Mouse (Mus musculus) layer of hippocampus, adult 9-11 months (tissue): ENCODE measurements around the gene Atp4b.
"Not testable (repeated sequence)": the region's sequence is repeated elsewhere in the genome, so short reads cannot be mapped to it uniquely, and the experiment has no call there.

Experiments
- DNase-seq: peaks from one replicate; pipeline ENCODE4 v3.0.0; 2022

The Atp4b gene

DNA sequence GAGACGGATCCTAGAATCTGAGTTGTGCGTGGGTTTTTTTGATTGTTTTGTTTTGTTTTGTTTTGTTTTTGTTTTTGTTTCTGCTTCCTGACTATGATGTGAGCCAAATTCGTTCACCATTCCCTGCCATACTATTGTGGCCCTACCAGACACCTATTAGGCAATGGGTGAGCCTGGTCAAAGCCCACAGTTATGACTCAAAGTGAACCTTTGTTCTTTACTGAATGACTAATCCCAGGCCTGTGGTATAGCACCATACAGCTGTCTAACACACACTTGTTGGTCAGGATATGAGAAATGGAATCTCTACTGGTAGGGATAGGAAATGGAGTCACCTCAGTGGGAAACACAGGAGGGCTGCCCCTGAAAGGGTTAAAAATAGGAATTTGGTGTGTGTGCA lies 14.1 kb downstream of the Atp4b start:
- DNase-seq = no peak

DNA sequence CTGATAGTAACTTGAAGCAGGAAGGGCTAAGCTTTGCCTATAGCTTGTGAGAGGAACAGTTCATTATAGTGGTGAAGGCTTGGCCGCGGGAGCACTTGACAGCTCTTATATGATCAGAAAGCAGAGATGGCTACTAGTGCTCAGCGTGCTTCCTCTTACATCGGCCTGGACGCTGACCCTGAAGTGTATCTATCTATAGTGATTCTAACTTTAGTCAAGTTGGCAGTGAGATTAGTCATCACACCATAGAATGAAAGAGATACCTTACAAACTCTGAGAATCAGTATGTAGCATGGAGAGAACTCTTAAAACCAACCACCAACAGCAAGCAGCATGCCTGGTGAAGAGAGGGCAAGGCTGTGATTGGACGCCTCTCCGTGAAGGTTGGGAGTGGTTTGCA lies 15.0 kb downstream of the Atp4b start:
- no peak for DNase-seq

DNA sequence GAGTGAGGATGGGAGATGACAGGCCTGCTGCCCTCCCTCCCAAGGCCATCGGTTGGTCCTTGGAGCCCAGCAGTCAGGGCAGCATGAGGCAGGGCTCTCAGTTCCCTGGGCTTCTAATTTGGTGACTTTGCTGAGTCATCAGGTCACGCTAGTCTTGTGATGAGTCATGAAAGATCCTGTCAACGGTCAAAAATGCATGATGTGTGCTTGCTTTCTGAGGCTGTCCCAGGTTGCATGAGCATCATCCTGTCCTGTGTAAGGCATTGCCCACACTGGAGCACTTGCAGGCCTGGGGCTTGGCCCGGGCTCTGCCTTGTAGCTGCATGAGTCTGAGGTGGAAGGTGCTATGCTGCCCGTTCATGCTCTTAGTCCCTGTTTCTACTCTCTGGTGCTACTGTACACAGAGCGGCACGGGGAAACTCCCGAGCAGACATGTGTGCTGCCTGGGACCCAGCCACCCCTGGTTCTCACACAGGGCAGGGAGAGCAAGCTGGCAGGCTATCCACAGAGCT lies 23.4 kb downstream of the Atp4b start:
- no peak for DNase-seq

DNA sequence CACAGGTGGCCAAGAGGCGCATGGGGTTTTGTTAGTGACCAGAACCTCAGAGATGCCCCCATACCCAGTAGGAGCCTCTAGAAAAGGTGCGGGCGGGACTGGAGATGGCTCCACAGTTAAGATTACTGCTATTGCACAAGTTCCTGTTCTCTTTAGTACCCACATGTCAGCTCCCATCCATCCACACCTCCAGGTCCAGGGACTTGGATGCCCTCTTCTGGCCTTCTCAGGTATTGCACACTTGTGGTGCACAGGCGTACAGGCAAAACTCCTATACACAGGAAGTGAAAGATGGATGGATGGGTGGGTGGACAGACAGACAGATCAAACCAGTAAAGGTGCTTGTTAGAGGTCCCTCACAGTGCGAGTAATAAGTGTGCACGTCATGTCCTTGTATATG lies 34.8 kb downstream of the Atp4b start:
- no peak for DNase-seq

DNA sequence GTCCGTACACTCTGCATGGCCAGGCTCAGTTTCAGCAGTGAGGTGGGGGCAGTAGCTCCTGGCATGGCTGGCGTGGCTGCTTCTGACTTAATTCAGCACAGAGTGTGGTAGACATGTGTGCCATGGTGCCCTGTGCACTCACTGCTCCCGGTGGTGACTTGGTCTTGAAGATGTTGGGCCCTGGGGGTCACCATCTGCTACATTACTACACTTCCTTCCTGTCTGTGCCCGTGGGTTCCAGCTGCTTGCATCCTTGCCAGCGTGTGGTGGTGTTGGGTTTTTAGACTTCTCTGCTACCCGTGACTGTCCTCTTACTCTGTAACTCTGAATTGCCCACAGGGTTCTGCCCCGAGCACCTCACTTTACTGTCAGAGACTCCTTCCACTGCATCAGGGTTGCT lies 36.4 kb downstream of the Atp4b start:
- DNase-seq = no peak

DNA sequence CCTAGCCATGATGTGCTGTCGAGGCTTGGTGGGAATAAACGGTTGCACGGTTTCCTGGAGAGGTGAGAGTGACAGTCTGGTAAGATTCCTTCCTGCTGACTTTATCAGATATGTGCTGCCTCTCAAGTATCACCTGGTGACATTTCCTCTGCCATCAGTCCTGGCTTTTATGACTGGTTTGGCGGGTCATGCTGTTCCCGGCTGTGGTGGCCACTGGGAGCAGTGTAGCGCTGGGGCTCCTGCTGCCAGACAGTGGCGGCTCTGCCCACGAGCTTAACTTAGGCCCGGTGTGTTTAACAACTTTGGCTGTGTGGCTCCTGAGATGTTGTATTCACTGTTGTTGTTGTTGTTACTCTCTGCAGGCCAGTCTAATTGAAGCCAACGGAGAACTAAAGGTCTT lies 39.9 kb downstream of the Atp4b start:
- DNase-seq = no peak

DNA sequence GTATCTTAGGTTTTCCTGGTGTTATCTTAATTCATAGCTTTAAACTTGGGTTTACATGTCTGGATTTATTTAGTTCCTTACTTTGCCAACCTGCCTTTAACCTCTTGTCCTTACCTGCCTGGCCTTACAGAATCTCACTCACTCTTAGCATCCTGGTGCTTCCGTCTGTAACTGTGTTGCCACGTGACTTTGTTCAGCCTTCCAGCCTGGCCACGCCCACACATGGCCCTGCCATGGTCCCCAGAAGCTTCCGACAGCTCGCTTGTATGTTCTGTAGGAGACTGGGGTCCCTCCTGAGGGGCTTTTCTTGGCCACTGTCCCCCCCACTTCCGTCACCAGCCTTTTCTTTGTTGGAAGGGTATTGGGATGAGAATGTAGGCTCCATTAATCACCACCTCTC lies 40.4 kb downstream of the Atp4b start:
- DNase-seq = no peak

DNA sequence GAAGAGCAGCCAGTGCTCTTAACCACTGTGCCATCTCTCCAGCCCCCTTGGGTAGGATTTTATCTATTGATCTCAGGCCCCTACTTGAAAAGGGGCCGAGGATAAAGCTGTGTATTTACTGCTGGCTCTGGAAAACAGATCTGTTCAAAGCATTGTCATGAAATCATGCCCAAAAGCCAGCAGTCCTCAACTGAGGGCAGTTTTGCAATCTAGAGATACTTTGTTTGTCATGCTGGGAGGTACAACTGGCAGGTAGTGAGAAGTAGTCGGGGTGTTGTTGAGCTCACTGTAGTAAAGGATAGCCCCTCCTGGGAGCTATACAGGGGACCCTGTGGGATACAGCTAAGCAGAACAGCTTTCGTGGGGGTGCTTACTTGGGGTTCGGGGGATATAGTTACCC lies 42.7 kb downstream of the Atp4b start:
- no peak for DNase-seq

DNA sequence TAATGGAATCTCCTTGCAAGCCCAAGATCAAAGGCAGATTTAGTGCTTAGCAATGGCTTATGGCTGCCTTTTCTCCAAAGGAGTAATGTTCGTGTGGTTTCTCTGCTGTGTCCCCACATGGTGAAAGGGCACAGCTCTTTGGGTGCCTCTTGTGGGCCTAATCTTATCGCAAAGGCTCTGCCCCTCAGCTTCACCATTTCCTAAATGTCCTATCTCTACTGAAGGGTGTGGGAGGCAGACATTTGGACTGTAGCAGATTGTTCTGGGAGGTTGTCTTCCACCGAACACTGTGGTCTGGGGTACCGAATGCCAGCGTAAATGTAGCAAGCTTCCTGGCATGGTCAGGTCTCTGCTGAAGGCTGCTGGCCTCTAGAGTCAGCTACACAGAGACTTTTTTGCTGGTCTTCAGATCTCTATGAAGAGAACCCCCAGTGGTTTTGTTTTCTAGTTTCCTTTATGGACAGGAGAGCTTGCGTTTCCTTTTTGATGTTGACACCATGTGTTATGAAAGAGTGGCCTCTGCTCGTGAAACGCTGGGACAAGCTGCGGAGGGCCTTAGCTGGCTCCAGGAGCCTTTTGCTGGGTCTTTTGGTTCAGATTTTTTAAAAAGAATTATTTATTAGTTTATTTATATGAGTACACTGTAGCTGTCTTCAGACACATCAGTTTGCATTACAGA lies 43.3 kb downstream of the Atp4b start:
- DNase-seq = no peak

DNA sequence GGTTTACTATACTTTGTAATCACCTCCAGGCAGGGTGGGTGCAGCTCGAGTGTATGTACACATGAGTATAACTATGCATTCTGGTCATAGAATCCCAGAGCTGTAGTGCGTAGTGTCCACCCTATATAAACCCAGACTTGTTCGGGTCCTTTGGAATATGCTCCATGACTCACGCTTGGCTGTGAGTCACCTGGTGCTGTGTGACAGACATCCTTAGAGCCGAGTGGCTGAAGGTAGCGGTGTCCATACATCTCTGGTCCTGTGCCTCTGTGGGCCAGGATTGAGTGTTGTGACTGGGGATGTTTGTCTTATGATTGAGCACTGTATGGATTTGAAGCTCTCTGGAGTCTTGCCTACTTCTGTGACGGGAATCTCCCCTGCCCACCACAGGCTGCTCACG lies 44.0 kb downstream of the Atp4b start:
- no peak for DNase-seq

DNA sequence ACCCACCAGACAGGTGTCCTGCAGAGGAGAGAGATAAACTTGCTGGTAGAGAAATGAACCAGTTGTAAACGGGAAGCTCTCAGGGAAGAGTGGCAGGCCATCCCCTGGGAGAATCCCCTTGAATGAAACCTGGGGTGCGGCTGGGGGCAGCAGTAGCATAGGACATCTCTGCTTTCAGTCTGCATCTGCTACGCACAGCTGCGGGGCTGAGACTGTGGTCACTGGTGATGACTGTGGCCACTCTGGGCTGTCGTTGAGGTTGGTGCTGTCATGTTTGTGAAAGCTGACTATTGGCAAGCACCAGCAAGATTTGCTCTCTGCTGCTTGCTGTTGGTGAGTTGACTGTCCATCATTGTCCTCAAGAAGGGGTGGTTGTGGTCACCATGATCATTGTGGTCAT lies 45.0 kb downstream of the Atp4b start:
- no peak for DNase-seq

DNA sequence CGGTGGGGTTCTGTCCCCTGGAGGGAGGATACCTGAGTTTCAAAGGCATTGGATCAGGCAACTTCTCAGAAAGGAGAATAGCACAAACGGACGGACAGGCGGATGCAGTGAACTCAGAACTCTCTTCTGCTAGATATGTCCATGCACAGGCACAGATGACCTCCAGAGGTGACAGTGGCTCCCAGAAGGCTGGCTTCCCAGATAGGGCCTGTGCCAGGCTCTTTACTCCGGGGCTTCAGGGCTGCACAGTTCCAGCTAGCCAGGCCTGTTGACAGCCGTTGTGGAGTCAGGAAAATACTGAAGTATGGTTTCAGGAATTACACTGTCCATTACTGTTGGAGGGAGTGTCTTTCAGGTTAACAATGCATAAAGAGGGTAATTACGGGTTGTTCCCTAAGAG lies 46.6 kb downstream of the Atp4b start:
- no peak for DNase-seq

DNA sequence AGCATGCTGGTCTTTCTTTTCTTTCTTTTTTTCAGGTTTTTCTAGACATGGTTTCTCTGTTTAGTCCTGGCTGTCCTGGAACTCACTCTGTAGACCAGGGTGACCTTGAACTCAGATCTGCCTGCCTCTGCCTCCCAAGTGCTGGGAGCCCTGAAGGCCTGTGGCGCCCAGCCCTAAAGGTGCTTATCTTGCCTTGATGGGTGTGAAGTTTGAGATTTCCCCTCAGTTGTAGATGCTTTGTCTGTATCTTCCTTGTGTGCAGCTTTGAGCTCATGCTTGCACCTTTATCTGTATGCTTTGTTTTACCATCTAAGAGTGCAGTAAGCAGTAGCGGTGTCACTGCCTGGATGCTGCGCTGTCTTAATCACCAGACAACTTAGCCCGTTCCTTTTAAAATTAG lies 53.5 kb downstream of the Atp4b start:
- no peak for DNase-seq

DNA sequence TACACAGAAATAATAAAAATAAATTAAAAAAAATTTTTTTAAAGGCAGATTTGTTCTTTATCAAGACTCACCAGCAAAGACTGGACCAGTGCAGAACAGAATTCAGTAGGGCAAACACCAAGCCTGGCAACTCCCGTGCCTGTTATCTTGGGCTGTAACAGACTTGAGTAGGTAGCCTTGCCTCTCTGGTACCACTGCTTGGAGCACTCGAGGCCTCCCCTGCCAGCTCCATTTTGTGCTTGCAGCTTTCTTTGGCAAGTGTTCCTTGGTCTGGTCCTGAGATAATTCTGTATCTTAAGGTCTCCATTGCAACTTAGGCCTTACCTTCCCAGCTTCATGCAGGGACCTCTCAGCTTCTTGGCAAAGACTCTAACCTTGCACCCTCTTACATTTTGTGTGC lies 54.3 kb downstream of the Atp4b start:
- no peak for DNase-seq

DNA sequence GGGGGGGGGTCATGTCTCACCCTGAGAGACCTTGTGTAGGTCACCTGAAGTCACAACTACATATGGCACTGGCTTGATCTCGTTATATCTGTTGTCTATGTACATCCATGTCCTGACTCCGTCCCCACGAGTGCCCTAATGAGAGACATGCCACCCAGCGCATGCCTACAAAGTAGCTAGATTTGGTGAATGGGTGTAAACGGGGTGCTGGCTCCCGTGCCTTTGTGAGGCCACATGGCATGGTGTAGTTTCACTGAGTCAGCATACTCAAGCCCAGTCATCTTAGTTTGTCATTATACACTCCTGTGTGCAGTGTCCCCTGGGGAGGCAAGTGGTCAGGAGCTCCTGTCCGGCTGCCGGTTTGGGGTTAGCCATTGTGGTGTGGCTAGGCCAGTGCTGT lies 56.0 kb downstream of the Atp4b start:
- DNase-seq = no peak

DNA sequence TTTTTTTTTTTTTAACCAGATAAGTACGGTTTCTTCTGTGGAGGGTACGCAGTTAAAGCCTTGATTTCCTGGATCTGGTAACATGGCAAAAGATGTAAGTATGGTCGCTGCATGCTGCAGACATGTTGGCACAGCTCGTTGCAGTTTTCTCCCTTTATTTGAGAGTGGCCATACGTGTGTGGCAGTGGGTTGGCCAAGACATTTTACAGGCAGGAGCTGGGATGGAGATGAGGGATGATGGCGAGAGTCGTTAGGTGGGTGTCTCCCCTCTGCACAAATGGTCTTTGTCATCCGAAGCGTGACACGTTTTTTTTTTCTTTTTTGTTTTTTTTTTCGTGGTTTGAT lies 57.0 kb downstream of the Atp4b start:
- DNase-seq = no peak

DNA sequence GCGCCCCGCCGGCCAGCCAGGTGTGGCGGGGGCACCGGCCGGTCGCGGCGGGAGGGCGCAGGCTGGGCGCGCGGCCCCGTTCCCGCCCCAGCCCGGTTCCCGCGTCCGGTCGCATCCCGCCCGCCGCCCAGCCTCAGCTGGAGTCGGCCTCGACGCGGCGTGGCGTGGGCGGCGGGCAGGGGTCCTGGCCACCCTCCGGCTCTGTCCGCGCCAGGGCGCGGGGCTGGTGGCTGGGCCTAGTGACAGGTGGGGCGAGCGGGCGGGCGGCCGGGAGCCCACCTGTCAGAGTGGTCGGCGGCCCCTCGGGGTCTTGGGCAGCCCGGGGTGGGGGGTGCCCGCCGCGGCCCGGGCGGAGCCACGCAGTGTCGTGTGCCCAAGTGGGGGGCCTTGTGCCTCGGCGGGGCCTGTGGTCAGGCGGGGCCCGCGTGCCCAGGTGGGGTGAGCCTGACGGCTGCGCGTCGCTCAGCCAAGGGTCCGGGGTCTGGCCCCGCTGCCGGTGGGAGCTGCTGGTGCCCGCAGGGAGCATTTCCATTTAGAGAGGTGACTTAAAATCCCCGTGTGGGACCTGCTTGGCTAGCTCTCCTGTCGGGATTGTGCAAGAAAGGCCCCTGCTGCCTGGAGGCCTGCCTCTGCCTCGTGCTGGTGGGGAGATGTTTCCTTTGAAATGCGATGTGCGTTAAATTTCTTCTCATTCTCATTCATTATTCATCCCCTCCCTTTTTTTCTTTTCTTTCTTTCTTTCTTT lies 57.6 kb downstream of the Atp4b start:
- peak; percentile 35 for DNase-seq

DNA sequence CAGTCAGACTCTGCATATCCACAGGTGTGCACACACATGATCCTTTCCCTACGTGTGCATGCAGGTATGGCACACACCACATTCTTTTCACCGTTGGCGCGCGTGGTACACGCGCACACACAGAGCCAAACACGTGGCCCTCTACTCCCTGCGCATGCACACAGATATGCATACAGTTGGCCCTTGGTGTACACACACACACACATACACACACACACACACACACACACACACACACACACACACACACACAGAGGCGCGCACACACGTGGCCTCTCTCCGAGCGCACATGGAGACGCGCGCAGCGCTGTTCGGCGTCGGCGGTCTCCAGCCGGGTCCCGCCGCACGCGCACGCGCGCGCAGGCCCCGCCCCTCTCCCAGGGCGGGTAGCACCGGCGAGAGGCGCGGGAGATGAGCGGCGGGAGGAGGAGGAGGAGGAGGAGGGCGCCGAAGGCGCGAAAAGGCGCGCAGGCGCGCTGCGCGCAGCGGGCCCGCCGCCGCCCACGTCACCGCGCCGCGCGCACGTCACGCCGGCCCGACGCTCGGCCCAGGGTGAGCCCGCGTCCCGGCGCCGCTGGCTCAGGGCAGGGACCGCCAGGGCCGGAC lies 58.3 kb downstream of the Atp4b start, which contains the start of gene Tfdp1:
Gene Tfdp1, plus strand, starts transcription at position 497 of the 606 bp plus-strand sequence.
- DNase-seq = peak; percentile 90

DNA sequence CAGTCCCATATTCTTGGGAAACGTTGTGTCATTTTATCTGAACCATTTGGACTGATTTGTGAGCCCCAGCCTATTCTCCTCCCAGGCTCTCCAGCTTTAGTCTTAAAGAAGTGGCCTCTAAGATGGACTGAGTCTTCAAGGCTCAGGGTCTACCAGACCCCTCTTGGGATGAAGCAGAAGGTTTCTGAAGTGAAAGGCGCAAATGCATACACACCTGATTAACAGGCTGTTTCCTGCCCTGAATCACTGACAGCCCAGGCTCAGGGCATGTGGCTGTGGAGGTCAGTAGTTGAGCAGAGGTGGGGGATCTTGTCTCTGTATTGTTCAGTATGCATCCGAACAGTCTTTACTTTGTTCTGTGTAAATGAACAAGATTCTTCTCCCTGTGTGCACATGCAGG lies 58.9 kb downstream of the Atp4b start:
- no peak for DNase-seq

DNA sequence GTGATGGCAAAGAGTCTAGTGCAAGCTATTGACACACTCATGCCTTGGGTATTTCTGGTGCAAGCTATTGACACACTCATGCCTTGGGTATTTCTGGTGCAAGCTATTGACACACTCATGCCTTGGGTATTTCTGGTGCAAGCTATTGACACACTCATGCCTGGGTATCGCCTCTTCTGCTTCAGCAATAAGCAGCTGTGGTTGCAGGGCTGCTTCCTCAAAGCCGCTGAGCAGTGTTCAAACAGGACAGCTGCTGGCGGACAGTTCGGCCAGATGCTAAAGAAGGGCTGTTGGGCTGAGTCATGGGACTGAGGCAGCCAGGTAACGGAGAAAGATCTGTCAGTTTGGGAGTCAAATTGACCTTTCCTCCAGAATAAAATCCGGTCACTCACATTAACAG lies 59.4 kb downstream of the Atp4b start:
- DNase-seq = not testable (repeated sequence)
